9 mouse cellular contexts compared by ENCODE assay signal in genomic region chr7:16207496-16207895, GRCm38 (mm10). TPM values are rescaled to one million over a fixed set of nuclear protein-coding genes. Genes with fewer than 3 reads are reported as not detected.
DNase-seq lines count a peak whose midpoint lies in the region; ATAC-seq and TF ChIP-seq lines count a peak whose summit lies in the region.
"Had no signal": no experiment of that assay in that cellular context is flagged by ENCODE, and none has a peak within 500 bp of the region (broad histone marks: within the 10 kb centered on the region; RNA-seq: fewer than 3 reads in every experiment).

No protein-coding gene starts in this region.

- peak overlapping the region; percentile 72 for H3K27ac ChIP-seq in thymus, adult 2 months (ENCODE audit: control insufficient read depth, insufficient read depth, low read length)
- H3K27ac ChIP-seq in layer of hippocampus, adult 2 months: peak overlapping the region; percentile 70
- no peak overlapping the region for H3K27ac ChIP-seq in forebrain, embryonic 14.5 days (ENCODE audit: low read depth, low read length)

- 0 out of 2 replicates have a peak, but pooled peaks cover under 1% of the 10 kb centered on the region for H3K36me3 ChIP-seq in thymus, adult 2 months (ENCODE audit: control insufficient read depth, insufficient read depth, low read length)
- H3K36me3 ChIP-seq in forebrain, embryonic 14.5 days (ENCODE audit: control insufficient read depth, insufficient read depth, low read length): peaks cover 90% of the 10 kb centered on the region

- TF ChIP-seq CTCF in thymus, adult 2 months (IDR thresholded peaks at IDR 0.05; ENCODE audit: borderline replicate concordance, control insufficient read depth, extremely low read depth, insufficient read depth, low read length, poor library complexity): no peak
- TF ChIP-seq CTCF in layer of hippocampus, adult 2 months (conservative IDR thresholded peaks at IDR 0.05): no peak

- WGBS in thymus, adult 2 months: 50% methylated on average over 10 of the region's 10 CpGs
- WGBS in forebrain, embryonic 14.5 days: 88% methylated on average over 10 of the region's 10 CpGs

- no peak overlapping the region for H3K4me3 ChIP-seq in thymus, adult 2 months (ENCODE audit: control insufficient read depth, insufficient read depth, low read length)
- no peak overlapping the region for H3K4me3 ChIP-seq in layer of hippocampus, adult 2 months
- H3K4me3 ChIP-seq in forebrain, embryonic 14.5 days (ENCODE audit: low read depth, low read length): no peak overlapping the region
- H3K4me3 ChIP-seq: erythroblast, embryonic 14.5 days had no signal

- ATAC-seq in forebrain, embryonic 14.5 days: no peak

- H3K4me1 ChIP-seq in thymus, adult 2 months (replicated peaks; ENCODE audit: control insufficient read depth, insufficient read depth, low read length): peaks cover 52% of the 10 kb centered on the region
- H3K4me1 ChIP-seq in forebrain, embryonic 14.5 days (ENCODE audit: control insufficient read depth, insufficient read depth, low read length): no peaks in the 10 kb centered on the region

- no peak overlapping the region for H3K9ac ChIP-seq in forebrain, embryonic 14.5 days (ENCODE audit: low read length)

- no peak for TF ChIP-seq POLR2A in thymus, adult 2 months (IDR thresholded peaks at IDR 0.05; ENCODE audit: control insufficient read depth, extremely low read depth, insufficient read depth, low read length, poor library complexity)

- no peaks in the 10 kb centered on the region for H3K9me3 ChIP-seq in forebrain, embryonic 14.5 days (replicated peaks; ENCODE audit: control insufficient read depth, low read length)

- no peak overlapping the region for H3K4me2 ChIP-seq in forebrain, embryonic 14.5 days (ENCODE audit: low read length)

- peak; percentile 77 to 78 for DNase-seq in adrenal gland, adult (ENCODE audit: inconsistent age in 2 of 2, low spot score in 1 of 2)
- no peak for DNase-seq in adrenal gland, postnatal 4 days (ENCODE audit: low spot score in 2 of 2)
- DNase-seq in thymus, adult 2 months: peak; percentile 40
- DNase-seq in thymus, postnatal 25 days: no peak
- DNase-seq in layer of hippocampus, adult 2 months (ENCODE audit: low spot score in 2 of 2): peak; percentile 33 to 55
- peak; percentile 86 to 95 for DNase-seq in natural killer cell, adult 2 months (ENCODE audit: low spot score in 2 of 2)
- no peak for DNase-seq in cerebellum, adult 18-20 months
- DNase-seq in forebrain, embryonic 14.5 days (ENCODE audit: low spot score): no peak

- no peaks in the 10 kb centered on the region for H3K27me3 ChIP-seq in thymus, adult 2 months (ENCODE audit: control insufficient read depth, insufficient read depth, low read length)
- H3K27me3 ChIP-seq in forebrain, embryonic 14.5 days (replicated peaks; ENCODE audit: control insufficient read depth, insufficient read depth, low read length): no peaks in the 10 kb centered on the region

RNA-seq across cellular contexts. Expression of gene Dhx34, which starts 14.3 kb away (rescaled TPM):
- 10 to 100 TPM; 20.9 to 21.9 TPM for total RNA-seq in adrenal gland, postnatal 4 days (2021)
- polyA plus RNA-seq in thymus, adult 2 months (2012; rRNA removed): 72.3 and 86.9 TPM in 2 replicates
- total RNA-seq in layer of hippocampus, adult 2 months (2021): 10 to 100 TPM; 12.3 to 12.4 TPM
- 9.4 and 10.8 TPM in 2 replicates for polyA plus RNA-seq in forebrain, embryonic 14.5 days (2014; fragmentation: Nextera tagmentation; extraction: Ambion mirVana)

RNA-seq across cellular contexts. Expression of gene Meis3, which starts 32.6 kb away (rescaled TPM):
- 10 to 100 TPM; 18.8 to 22.0 TPM for total RNA-seq in adrenal gland, postnatal 4 days (2021)
- 65.2 and 66.8 TPM in 2 replicates for polyA plus RNA-seq in thymus, adult 2 months (2012; rRNA removed)
- 10 to 100 TPM; 37.3 to 38.6 TPM for total RNA-seq in layer of hippocampus, adult 2 months (2021)
- 88.8 and 97.6 TPM in 2 replicates for polyA plus RNA-seq in forebrain, embryonic 14.5 days (2014; fragmentation: Nextera tagmentation; extraction: Ambion mirVana)

RNA-seq across cellular contexts. Expression of gene C5ar2, which starts 36.5 kb away (rescaled TPM):
- under 1 TPM; 0.45 to 0.48 TPM for total RNA-seq in adrenal gland, postnatal 4 days (2021)
- polyA plus RNA-seq in thymus, adult 2 months (2012; rRNA removed): 0.26 and 0.46 TPM in 2 replicates
- under 1 TPM; 0.39 to 0.59 TPM for total RNA-seq in layer of hippocampus, adult 2 months (2021)
- not detected in 2 replicates for polyA plus RNA-seq in forebrain, embryonic 14.5 days (2014; fragmentation: Nextera tagmentation; extraction: Ambion mirVana)

RNA-seq across cellular contexts. Expression of gene C5ar1, which starts 51.8 kb away (rescaled TPM):
- 1 to 10 TPM; 4.8 to 6.2 TPM for total RNA-seq in adrenal gland, postnatal 4 days (2021)
- polyA plus RNA-seq in thymus, adult 2 months (2012; rRNA removed): 3.2 and 4.1 TPM in 2 replicates
- 1 to 10 TPM in 1 of 2 experiments, under 1 TPM in 1; 0.90 to 2.6 TPM for total RNA-seq in layer of hippocampus, adult 2 months (2021)
- 0.89 and 1.3 TPM in 2 replicates for polyA plus RNA-seq in forebrain, embryonic 14.5 days (2014; fragmentation: Nextera tagmentation; extraction: Ambion mirVana)
- polyA plus RNA-seq: erythroblast, embryonic 14.5 days had no signal

Comparison
In these comparisons a context has a peak if more than half of its experiments do, and no peak if none do; other contexts are left out.
1. DNase-seq: peak in adrenal gland, adult (2 of 2), thymus, adult 2 months (single experiment), layer of hippocampus, adult 2 months (2 of 2) and natural killer cell, adult 2 months (2 of 2); none in adrenal gland, postnatal 4 days (0 of 2), thymus, postnatal 25 days (single experiment), cerebellum, adult 18-20 months (0 of 2) and forebrain, embryonic 14.5 days (single experiment).